Mouse (Mus musculus) spleen, adult 2 months (tissue): ENCODE data around the gene Ngfr. TPM values are rescaled to one million over a fixed set of nuclear protein-coding genes. Genes with fewer than 3 reads are reported as not detected.

ENCODE experiments used
- DNase-seq, 2 experiments: peaks; one replicate each; pipeline versions ENCODE4 v3.0.0 to v3.0.0-alpha.2; 2012 to 2021; ENCODE audit warnings: low spot score in 2 of 2, low read depth in 1 of 2
- H3K27ac ChIP-seq: fragments of 200-500 bp; 2 replicates; pipeline ENCODE4 v1.5.1; 2012; ENCODE audit warnings: low read length, inconsistent platforms; ENCODE audit not compliant: insufficient read depth
- H3K27me3 ChIP-seq: fragments of 200-500 bp; 2 replicates; pipeline ENCODE4 v1.6.1; 2012; ENCODE audit warnings: mild to moderate bottlenecking, moderate library complexity, low read length, inconsistent platforms; ENCODE audit not compliant: control insufficient read depth, insufficient read depth
- H3K36me3 ChIP-seq: fragments of 200-500 bp; 2 replicates; pipeline ENCODE4 v1.6.1; 2012; ENCODE audit warnings: mild to moderate bottlenecking, low read length, inconsistent platforms; ENCODE audit not compliant: control insufficient read depth, insufficient read depth
- H3K4me1 ChIP-seq: fragments of 200-500 bp; 2 replicates; pipeline ENCODE4 v1.6.1; 2011; ENCODE audit warnings: inconsistent platforms; ENCODE audit not compliant: control insufficient read depth, insufficient read depth, insufficient read length
- H3K4me3 ChIP-seq: fragments of 200-500 bp; 2 replicates; pipeline ENCODE4 v1.5.1; 2011; ENCODE audit warnings: mild to moderate bottlenecking, inconsistent platforms; ENCODE audit not compliant: insufficient read depth, insufficient read length; ENCODE audit errors: extremely low read depth
- CTCF ChIP-seq: fragments of 200-500 bp; IDR thresholded peaks from 2 replicates; pipeline ENCODE4 v1.5.1; 2011; ENCODE audit warnings: mild to moderate bottlenecking, inconsistent platforms; ENCODE audit not compliant: insufficient read depth, insufficient read length, insufficient replicate concordance; ENCODE audit errors: extremely low read depth
- POLR2A ChIP-seq: fragments of 200-500 bp; IDR thresholded peaks from 2 replicates; pipeline ENCODE4 v1.6.1; 2011; ENCODE audit warnings: low read depth, low read length, inconsistent platforms
- whole genome bisulfite sequencing: fragments of 180-500 bp; shearing (Covaris S2); methylation state at CpG from one replicate; pipeline ENCODE4 v1.1.7; 2018; 5-methylcytosine and 5-hydroxymethylcytosine counted together
- polyA plus RNA-seq: library from polyadenylated mRNA; depleted of rRNA; stranded (reverse); fragments of >200 nt; gene quantifications from 2 replicates; pipeline ENCODE4 v1.2.3, GENCODE M21; 2012

Gene Ngfr
- polyA plus RNA-seq, 1 experiment: 7.3 TPM

DNA sequence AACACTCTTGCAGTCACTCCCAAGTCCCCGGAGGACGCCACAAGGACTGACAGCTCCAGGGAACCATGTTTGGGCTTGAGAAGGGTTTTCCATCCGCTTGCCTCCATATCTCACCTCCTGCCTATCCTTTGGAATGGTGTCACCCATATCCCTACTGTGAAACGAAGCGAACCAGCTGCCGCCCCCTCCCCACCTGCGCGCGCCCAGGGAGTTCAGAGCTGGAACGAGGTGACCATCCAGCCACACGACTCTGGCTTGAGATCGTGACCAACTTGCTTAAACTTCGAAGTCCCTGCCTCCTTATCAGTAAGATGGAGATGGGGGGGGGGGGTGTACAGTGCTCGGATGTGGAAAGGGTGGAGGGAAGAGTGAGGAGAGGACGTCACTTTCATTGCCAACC, 1.9 kb downstream of the Ngfr start:
- 0 out of 2 replicates have a peak, but pooled peaks cover 10% of the 10 kb centered on the region for H3K27me3 ChIP-seq
- H3K4me1 ChIP-seq: peaks cover 13% of the 10 kb centered on the region
- TF ChIP-seq CTCF (no peak), POLR2A (no peak)
- no peak overlapping the region for H3K27ac ChIP-seq
- H3K4me3 ChIP-seq: peak overlapping the region; percentile 7
- DNase-seq: no peak
- 8% methylated on average over 15 of the region's 15 CpGs for WGBS
- H3K36me3 ChIP-seq: no peaks in the 10 kb centered on the region

DNA sequence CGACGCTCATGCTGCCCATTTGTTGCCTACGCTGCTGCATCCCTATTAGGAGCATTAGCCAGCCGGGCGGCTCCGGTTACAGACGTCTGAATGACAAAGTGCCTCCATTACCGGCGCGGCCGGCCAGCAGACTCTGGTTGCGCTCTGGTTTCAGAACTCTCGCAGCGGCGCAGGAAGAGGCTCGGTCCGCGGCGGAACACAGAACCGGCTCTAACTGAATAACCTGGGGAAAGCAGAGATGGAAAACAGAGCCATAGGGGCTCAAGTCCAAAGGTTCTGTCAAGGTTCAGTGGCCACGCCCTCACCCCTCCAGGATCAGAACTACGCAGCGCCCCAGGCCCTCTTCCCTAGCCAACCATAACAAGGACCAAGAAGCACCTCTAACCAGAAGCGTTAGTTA, 2.3 kb downstream of the Ngfr start:
- DNase-seq: no peak
- 0 out of 2 replicates have a peak, but pooled peaks cover 10% of the 10 kb centered on the region for H3K27me3 ChIP-seq
- H3K4me3 ChIP-seq: peak overlapping the region; percentile 7
- 5% methylated on average over 24 of the region's 24 CpGs for WGBS
- H3K27ac ChIP-seq: no peak overlapping the region
- TF ChIP-seq POLR2A: no peak
- TF ChIP-seq CTCF: no peak
- peaks cover 13% of the 10 kb centered on the region for H3K4me1 ChIP-seq
- H3K36me3 ChIP-seq: no peaks in the 10 kb centered on the region

DNA sequence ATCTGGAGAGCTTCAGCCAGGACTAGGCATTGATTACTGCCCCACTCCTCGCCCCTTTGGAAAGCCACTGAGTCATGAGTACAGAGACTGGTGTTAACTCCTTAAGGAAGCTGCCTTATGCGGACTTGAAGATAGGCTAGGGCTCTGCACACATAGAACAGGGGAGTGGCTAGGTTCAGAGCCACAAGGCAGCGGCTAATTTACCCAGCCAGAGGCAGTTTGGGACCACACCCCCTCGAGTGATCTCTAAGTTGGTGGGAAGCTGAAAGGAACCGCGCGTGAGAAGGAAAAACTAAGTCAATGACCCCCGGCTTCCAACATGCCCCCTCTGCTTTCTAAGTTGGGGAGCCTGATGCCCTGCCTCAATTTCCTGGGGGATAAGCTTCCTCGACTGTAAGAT, 2.9 kb downstream of the Ngfr start:
- H3K36me3 ChIP-seq: no peaks in the 10 kb centered on the region
- TF ChIP-seq CTCF (no peak), POLR2A (no peak)
- no peak overlapping the region for H3K27ac ChIP-seq
- H3K4me3 ChIP-seq: no peak overlapping the region
- WGBS: 10% methylated on average over 9 of the region's 9 CpGs
- DNase-seq: no peak
- 0 out of 2 replicates have a peak, but pooled peaks cover 10% of the 10 kb centered on the region for H3K27me3 ChIP-seq
- peaks cover 13% of the 10 kb centered on the region for H3K4me1 ChIP-seq

DNA sequence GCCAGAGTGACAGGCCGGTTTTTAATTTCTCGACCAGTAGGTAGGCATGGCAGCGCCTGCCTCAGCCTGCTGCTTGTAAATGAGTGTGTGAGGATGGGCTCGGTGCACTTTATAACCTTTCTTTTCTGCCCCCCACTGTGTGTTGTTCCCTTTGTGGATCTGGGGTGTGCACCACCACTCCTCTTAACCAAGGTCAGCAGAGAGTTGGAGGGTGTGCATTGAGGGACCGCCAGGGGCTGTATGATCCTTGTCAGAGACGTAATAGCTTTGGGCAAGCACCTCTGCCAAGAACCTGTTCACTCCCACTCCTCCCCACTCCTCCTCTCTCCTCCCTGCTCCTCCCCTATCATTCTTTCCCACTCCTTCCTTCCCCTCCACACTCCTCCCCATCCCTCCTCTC, 4.1 kb downstream of the Ngfr start:
- no peak overlapping the region for H3K4me3 ChIP-seq
- 57% methylated on average over 6 of the region's 6 CpGs for WGBS
- H3K27me3 ChIP-seq: 0 out of 2 replicates have a peak, but pooled peaks cover 10% of the 10 kb centered on the region
- DNase-seq: no peak
- no peaks in the 10 kb centered on the region for H3K36me3 ChIP-seq
- TF ChIP-seq POLR2A: no peak
- no peak for TF ChIP-seq CTCF
- no peak overlapping the region for H3K27ac ChIP-seq
- peaks cover 13% of the 10 kb centered on the region for H3K4me1 ChIP-seq

DNA sequence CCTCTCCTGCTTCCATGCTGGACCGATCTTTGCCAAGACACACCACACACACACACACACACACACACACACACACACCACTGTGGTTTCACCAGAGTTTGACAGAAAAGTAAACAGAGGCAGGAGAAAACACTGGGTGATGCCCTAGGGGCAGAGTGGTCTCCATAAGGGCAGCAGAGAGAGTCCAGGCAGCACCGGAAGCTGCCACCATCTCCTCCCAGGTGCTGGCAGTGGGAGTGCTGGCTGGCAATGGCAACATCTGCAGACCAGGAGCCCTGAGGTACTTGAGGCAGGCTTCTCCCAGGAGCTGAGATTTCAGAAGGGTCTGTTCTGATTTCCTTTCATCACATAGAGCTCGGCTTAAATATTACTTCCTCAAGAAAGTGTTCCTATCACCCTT, 5.3 kb downstream of the Ngfr start:
- H3K4me1 ChIP-seq: peaks cover 12% of the 10 kb centered on the region; the same call in 1 of the 2 replicates
- no peak overlapping the region for H3K4me3 ChIP-seq
- H3K27ac ChIP-seq: no peak overlapping the region
- WGBS: 25% methylated on average over 3 of the region's 3 CpGs
- no peak for DNase-seq
- no peaks in the 10 kb centered on the region for H3K36me3 ChIP-seq
- 0 out of 2 replicates have a peak, but pooled peaks cover 8% of the 10 kb centered on the region for H3K27me3 ChIP-seq
- TF ChIP-seq CTCF (no peak), POLR2A (no peak)

DNA sequence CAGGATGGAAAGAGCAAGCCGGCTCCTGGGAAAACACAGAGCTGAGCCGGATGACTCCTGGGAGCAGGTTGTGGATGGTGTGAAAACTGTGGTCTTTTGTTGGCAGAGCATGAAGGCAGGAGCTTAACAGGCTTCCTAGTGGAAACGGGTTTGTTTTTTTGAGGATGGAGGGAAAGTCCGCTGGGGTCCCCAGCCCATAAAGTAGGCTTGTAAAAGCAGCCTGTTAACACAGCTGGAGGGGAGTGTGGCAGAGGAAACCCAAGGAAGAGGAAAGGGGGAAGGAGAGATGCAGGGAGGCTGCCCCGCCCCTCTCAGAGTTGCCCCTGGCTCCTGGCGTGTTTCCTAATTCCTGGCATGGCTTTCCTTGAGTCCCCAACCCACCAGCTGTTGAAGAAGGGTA, 8.1 kb downstream of the Ngfr start:
- DNase-seq: no peak
- Histone ChIP-seq H3K27me3 (0 out of 2 replicates have a peak, but pooled peaks cover 2% of the 10 kb centered on the region), H3K4me1 (peaks cover 2% of the 10 kb centered on the region; the same call in 1 of the 2 replicates), H3K36me3 (no peaks in the 10 kb centered on the region), H3K4me3 (no peak overlapping the region), H3K27ac (no peak overlapping the region)
- TF ChIP-seq POLR2A (no peak), CTCF (no peak)
- WGBS: 26% methylated on average over 6 of the region's 6 CpGs

DNA sequence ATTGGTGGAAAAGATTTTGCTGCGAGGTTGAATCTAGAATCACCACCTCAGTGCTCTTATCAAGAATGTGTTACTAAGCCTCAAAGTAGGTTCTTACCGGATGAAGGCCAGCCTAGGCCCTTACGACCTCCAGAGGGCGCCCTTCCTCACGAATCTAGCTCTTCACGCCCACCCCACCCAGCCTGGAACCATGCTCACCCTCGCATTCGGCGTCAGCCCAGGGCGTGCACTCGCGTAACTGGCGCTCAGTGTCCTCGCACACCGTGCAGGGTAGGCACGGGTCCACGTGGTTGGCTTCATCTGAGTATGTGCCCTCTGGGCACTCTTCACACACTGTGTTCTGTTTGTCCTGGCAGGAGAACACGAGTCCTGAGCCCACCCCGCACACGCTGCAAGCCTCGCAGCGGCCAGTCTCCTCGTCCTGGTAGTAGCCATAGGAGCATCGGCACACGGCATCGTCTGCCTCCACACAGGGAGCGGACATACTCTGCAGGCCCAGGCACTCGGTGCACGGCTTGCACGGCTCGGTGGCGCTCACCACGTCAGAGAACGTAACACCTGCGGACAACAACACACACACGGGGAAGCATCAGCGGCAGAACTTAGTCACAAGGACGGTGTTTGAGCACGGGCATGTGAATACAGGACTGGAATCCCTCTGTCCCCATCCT, 9.6 kb downstream of the Ngfr start:
- H3K36me3 ChIP-seq: no peaks in the 10 kb centered on the region
- H3K27ac ChIP-seq: no peak overlapping the region
- no peaks in the 10 kb centered on the region for H3K27me3 ChIP-seq
- H3K4me1 ChIP-seq: peaks cover 2% of the 10 kb centered on the region; the same call in 1 of the 2 replicates
- 24% methylated on average over 39 of the region's 39 CpGs for WGBS
- H3K4me3 ChIP-seq: no peak overlapping the region
- TF ChIP-seq CTCF (peak; percentile 77; the same call in 1 of the 2 replicates), POLR2A (no peak)
- DNase-seq: peak; percentile 14 to 15
